Mouse (Mus musculus) thymus, adult 2 months (tissue): ENCODE data around the gene Ppat.

Source experiments
- CTCF ChIP-seq: fragments of 200-500 bp; IDR thresholded peaks from 2 replicates; pipeline ENCODE4 v1.5.1; 2012; ENCODE audit warnings: mild to moderate bottlenecking, control low read depth, low read length, moderate library complexity, borderline replicate concordance; ENCODE audit not compliant: control insufficient read depth, poor library complexity, insufficient read depth; ENCODE audit errors: extremely low read depth
- POLR2A ChIP-seq: fragments of 200-500 bp; IDR thresholded peaks from 2 replicates; pipeline ENCODE4 v1.6.1; 2012; ENCODE audit warnings: mild to moderate bottlenecking, low read length, control low read depth, moderate library complexity; ENCODE audit not compliant: control insufficient read depth, poor library complexity, insufficient read depth; ENCODE audit errors: extremely low read depth

DNA sequence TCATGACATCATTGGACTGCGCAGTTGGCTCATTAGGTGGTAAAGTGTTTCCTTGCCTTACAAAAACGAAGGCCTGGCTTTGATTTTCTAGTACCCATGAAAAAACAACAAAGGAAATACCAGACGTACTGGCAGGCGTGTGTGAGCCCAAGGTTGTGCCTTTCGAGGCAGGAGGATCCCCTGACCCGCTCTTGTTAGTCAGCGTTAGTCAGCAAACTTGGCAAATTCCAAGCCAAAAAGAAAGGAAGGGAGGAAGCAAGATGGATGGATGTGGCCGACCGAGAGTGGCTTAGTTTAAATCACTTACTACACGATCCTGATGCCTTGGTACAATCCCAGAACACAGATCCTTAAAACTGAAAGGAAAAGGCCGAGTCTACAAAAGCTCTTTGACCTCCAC lies 11.2 kb upstream of the Ppat start:
- TF ChIP-seq CTCF (no peak), POLR2A (no peak)
